Mouse (Mus musculus) layer of hippocampus, postnatal 14 days (tissue): Measurements from ENCODE around the gene Bms1. TPM values are rescaled to one million over a fixed set of nuclear protein-coding genes. Genes with fewer than 3 reads are reported as not detected.
A peak's percentile ranks its signal among the peaks of the same experiment; 100 is the strongest.

Experiments used
- DNase-seq, 2 experiments: peaks; one replicate each; pipeline ENCODE4 v3.0.0; 2021 to 2022; ENCODE audit warnings: low spot score in 2 of 2, mixed read lengths in 1 of 2
- microRNA-seq, 2 experiments: library from miRNA; unstranded; fragments of <30 nt; microRNA quantifications; one replicate each; pipeline ENCODE4 v1.2.0; 2021
- total RNA-seq, 2 experiments: library from RNA; stranded (reverse); gene quantifications; 2 replicates each; pipeline ENCODE4 v1.2.3; 2021

Bms1 gene
- total RNA-seq, 2 experiments from 2014 or later, result 24.3 to 27.1 TPM

DNA sequence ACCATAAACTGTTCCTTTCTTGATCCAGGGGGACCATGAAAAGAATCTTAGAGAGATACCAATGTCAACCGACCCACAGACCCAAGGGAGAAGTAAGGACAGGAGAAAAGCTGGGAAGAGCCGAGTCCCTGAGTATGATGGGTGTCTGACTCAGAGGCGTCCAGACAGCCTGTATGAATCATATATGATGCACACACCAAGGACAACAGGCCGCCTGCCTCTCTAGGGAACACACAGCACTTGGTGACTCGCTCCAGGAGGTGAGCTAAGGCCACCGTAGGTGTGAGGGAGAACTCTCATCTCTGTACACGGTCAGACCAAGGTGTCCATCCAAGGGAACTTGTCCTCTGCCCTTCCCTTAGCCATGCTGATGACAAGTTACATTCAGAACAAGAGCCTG, 51.8 kb downstream of the Bms1 start:
- no peak for DNase-seq

DNA sequence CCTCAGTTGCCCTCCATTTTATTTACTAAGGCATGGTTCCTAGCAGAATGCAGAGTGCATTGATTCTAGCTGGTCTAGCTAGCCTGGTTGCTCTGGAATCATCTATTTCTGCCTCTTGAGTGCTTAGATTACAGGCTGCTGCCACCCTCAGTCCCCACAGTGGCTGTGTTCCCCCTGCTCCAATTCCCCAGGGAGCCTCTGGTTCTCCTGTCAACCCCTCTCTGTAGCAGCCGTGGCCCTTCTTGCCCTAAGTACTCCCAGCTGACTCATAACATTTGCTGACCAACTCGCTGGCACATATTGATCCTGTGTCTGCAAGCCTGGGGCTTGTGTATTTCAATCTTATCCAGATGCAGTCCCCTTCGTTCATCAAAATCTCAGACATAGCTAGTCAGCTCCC, 53.1 kb downstream of the Bms1 start:
- DNase-seq, result no peak

DNA sequence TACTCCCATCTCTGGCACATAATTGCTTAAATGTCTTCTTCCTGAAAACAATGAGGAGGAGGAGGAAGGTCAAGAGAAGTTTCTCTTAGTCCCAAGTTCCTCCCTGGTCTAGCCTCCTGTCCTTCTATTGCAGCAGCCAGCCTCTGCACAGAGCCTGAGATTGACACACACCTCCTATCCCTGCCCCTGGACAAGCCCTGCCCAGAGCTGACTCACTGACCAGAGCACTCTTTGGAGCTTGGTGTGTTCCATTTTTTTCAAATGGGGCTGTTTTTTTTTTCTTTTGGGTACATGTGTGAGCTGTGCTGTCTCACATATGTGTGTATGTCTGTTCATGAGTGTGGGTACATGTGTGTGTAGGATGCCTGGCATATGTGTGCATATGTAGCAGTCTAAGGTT, 53.5 kb downstream of the Bms1 start:
- no peak for DNase-seq

DNA sequence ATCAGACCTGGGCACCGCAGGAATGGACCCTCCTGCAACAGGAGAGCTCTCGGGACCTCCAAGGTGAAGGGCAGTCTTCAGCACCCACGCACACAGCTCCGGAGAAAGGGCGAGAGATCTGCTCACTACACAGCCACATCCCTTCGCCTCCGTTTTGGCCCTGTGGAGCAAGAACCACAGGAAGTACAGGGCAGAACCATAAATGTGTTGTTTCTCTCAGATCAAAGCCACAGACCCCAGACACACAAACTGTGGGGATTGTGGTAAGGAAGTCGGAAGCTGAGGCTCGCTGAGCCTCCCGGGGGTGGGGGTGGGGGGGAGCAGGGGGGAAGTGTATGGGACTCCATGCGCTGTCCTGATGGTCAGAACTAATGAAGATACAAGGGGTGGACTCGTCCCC, 68.9 kb downstream of the Bms1 start:
- no peak for DNase-seq

DNA sequence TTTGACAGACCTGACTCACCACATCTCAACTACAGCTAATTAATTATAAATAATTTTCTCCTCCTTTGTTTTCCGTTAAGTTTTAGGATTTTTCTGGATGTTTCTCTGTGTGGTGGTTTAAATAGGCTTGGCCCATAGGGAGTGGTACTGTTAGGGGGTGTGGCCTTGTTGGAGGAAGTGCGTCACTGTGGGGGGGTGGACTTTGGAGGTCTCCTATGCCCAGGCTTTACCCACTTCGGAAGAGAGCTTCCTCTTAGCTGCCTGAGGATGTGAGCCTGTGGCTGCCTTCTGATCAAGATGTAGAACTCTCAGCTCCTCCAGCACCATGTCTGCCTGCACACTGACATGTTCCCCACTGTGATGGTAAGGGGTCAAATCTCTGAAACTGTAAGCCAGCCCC, 71.1 kb downstream of the Bms1 start:
- no peak for DNase-seq

DNA sequence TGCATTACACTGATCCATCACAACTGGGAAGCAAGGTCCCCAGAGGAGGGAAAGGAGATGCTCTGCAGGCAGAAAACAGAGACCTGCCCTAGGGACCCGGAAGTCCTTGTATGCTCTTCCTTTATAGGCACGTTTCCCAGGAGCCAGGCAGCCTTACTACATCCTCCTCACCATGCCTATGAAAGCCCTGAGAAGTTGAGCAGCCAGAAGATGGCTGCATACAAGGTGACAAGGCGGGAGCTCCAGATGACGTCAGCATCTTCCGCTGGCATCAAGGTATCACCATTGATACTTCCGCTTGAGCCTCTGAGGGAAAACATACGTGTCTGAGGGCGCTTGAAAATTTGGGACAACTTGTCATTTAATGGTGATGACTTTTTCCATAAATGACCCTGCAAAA, 72.0 kb downstream of the Bms1 start:
- DNase-seq, result no peak

DNA sequence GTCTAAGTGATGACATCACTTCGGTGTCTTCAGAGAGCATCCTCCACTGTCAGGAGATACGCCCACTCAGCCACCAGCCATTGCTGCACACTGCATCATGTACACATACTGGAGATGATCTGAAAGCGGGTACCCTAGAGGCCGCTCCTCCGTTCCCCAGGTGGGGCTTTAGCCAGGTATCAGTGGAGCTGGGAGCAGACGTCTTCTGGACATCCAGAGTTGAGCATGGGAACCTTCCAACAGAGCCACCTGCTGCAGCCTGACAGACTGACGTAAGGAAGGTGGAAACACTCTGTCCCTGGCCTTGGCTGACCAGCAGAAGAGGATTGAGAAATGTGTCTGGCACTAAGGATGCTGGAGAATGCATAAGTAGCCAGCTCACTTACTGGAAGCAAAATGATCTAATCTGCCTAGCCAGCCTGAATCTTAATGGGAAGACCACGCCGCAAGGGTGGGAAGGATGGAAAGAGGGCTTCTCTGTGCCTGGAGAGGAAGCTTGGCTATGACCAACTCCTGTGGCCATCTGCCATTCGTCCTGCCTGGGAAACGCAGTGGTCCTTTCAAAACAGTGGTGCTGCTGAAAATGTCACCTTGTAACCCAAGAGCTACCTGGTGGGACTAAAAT, 77.3 kb downstream of the Bms1 start:
- no peak for DNase-seq

DNA sequence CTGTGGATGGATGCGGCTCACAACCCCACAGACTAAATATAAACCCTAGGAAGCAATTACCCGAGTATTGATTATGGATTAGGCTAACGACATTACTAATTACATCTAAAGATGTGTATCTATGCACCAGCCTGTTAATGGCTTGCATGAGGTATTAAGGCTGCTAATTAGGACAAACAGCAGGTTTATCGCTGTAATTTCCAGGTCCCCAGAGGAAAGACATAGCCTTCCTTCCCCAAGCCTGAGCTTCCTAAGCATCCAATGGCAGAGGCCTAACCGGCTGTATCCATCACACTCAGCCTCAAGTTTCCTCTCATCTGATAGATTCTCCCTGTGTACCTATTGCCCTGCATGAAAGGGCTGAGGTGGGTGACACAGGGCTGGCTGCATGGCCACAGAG, 81.6 kb downstream of the Bms1 start:
- DNase-seq, result no peak

DNA sequence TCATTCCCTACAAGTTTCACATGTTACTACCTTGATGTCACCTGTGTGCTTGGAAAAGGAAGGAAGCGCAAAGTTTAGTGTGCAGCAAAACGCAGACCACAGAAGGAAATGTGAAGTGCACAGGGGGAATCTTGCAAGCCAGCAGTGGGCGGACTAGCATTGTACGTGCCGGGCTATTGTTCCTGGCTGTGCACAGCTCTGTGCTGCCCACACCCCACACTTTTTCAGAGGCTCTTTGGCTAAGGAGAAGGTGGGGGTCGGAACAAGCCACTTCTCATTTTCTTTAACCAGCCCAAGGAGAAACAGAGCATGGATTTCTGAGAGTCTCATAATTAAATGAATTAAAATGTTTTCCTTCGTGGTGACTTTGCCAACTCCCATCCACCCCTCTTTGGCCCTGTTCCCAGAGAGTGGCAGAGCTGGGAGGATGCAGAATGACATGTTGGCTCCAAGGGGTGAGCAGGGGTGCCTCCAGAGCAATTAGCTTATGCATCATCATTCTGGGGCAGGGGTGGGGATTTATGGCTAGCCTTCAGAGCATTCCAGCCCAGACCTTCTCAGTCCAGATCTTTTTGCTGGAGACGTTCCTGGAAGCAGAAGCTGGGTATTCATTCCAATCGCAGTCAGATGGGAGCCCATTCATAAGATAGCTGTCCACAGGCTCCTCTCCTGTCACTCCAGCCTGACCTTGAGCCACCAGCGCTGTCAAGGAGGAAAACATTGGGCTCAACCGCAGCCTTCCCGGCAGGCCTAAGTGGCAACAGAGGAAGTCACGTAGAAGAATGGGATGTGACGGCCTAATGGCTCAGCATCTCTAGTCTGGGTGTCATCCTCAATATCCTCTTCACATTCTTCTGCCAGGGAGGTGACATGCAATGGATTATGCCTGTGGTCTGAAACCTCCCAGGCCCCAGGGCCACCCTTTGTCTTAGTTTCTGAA, 82.5 kb downstream of the Bms1 start:
- DNase-seq, result peak in 1 of 2 experiments; percentile 20

DNA sequence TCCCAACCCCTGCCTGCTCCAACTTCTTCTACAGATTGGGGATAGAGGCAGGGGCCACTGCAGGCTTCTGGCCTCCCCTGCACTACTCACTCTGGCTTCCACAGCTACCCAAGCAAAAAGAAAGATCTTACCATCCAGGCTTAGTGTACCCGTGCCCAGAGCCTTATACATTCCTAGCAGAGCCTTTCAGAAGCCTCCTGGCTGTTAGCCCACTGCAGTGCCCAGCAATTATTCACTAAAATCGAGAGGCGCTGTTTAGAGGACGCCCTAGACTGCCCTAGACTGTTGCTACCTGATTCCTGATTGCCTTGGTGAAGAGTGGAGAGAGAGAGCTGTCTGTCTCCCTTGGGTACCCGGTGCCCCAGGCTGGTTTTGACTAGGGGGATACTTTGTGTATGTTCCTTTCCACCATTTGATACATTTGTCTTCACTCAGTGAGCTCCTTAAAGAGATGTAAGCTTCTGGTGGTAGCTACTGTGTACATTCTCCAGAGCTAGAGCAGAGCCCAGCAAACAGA, 83.3 kb downstream of the Bms1 start:
- no peak for DNase-seq

DNA sequence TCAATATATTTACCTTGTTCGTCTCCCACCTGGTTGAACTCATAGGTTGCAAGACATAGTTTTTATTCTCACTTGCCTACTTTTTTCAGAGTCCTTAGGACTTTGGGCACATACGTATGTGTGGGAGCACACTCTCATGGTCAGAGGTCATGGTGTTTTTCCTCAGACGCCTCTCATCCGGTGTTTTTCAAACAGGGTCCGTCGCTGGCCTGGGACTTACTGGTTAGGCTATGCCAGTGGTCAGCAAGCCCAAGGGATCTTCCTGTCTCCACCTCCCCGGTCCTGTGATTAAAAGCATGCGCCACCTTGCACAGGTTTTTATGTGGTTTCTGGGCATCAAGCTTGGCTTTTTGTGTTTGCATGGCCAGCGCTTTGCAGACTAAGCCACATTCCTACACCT, 85.4 kb downstream of the Bms1 start:
- no peak for DNase-seq

Small RNA genes lying within 50 kb of the gene (microRNA-seq; reads per million reads assigned to microRNA genes)
- 0 reads per million in 2 experiments for gene Gm25953

Other genes starting within 250 kb of the Bms1 start
- 1 to 10 TPM; 4.8 to 4.9 TPM for gene Ret, start 221.8 kb downstream of the Bms1 start, total RNA-seq
- gene Zfp248, start 36.1 kb upstream of the Bms1 start, total RNA-seq, result 10 to 100 TPM; 12.8 to 14.9 TPM
- gene Zfp9, start 59.8 kb upstream of the Bms1 start, total RNA-seq, result 10 to 100 TPM; 15.8 to 17.7 TPM
- 1 to 10 TPM; 6.8 to 8.8 TPM for gene Ankrd26, start 142.8 kb upstream of the Bms1 start, total RNA-seq